29 mouse cellular contexts compared by ENCODE assay signal in genomic region chr1:19231574-19232080, GRCm38 (mm10). TPM values are rescaled to one million over a fixed set of nuclear protein-coding genes. Genes with fewer than 3 reads are reported as not detected.
DNase-seq lines count a peak whose midpoint lies in the region; ATAC-seq lines count a peak whose summit lies in the region.
"Had no signal": no experiment of that assay in that cellular context is flagged by ENCODE, and none has a peak within 500 bp of the region (broad histone marks: within the 10 kb centered on the region; RNA-seq: fewer than 3 reads in every experiment).

No protein-coding gene starts in this region.

- H3K4me2 ChIP-seq in embryonic facial prominence, embryonic 13.5 days: 0 out of 2 replicates have a peak overlapping the region, but pooled peaks have one; percentile 26
- no peak overlapping the region for H3K4me2 ChIP-seq in neural tube, embryonic 15.5 days
- peak overlapping the region; percentile 28; the same call in 1 of the 2 replicates for H3K4me2 ChIP-seq in limb, embryonic 13.5 days (replicated peaks)
- H3K4me2 ChIP-seq: forebrain, embryonic 13.5 days; heart, embryonic 13.5 days; liver, embryonic 15.5 days; lung, embryonic 14.5 days; midbrain, embryonic 12.5 days; neural tube, embryonic 13.5 days; stomach, embryonic 15.5 days had no signal

- H3K27me3 ChIP-seq in embryonic facial prominence, embryonic 13.5 days: peaks cover 83% of the 10 kb centered on the region
- H3K27me3 ChIP-seq in embryonic facial prominence, embryonic 10.5 days (replicated peaks; ENCODE audit: low read depth, poor library complexity, severe bottlenecking): peaks cover 98% of the 10 kb centered on the region
- H3K27me3 ChIP-seq in neural tube, embryonic 15.5 days (replicated peaks): peaks cover 79% of the 10 kb centered on the region
- peaks cover 86% of the 10 kb centered on the region for H3K27me3 ChIP-seq in limb, embryonic 13.5 days

- no peaks in the 10 kb centered on the region for H3K36me3 ChIP-seq in embryonic facial prominence, embryonic 13.5 days
- no peaks in the 10 kb centered on the region for H3K36me3 ChIP-seq in embryonic facial prominence, embryonic 10.5 days (replicated peaks)
- H3K36me3 ChIP-seq in neural tube, embryonic 15.5 days: no peaks in the 10 kb centered on the region
- no peaks in the 10 kb centered on the region for H3K36me3 ChIP-seq in limb, embryonic 13.5 days
- H3K36me3 ChIP-seq: heart, embryonic 13.5 days; liver, embryonic 15.5 days; midbrain, embryonic 12.5 days; neural tube, embryonic 13.5 days; stomach, embryonic 15.5 days had no signal

- H3K4me1 ChIP-seq in embryonic facial prominence, embryonic 13.5 days: peaks cover 24% of the 10 kb centered on the region; the same call in 1 of the 2 replicates
- peaks cover 18% of the 10 kb centered on the region for H3K4me1 ChIP-seq in embryonic facial prominence, embryonic 10.5 days
- peaks cover 2% of the 10 kb centered on the region for H3K4me1 ChIP-seq in neural tube, embryonic 15.5 days
- H3K4me1 ChIP-seq in limb, embryonic 13.5 days: peaks cover 25% of the 10 kb centered on the region
- H3K4me1 ChIP-seq: forebrain, embryonic 13.5 days; heart, embryonic 13.5 days; liver, embryonic 15.5 days; midbrain, embryonic 12.5 days; stomach, embryonic 15.5 days had no signal

- peak overlapping the region; percentile 71 for H3K27ac ChIP-seq in embryonic facial prominence, embryonic 13.5 days
- no peak overlapping the region for H3K27ac ChIP-seq in embryonic facial prominence, embryonic 10.5 days (replicated peaks)
- H3K27ac ChIP-seq in neural tube, embryonic 15.5 days (replicated peaks): no peak overlapping the region
- no peak overlapping the region; the same call in 1 of the 2 replicates for H3K27ac ChIP-seq in limb, embryonic 13.5 days
- H3K27ac ChIP-seq: forebrain, embryonic 13.5 days; heart, embryonic 13.5 days; layer of hippocampus, adult 2 months; left cerebral cortex, adult 2 months; liver, embryonic 15.5 days; midbrain, embryonic 12.5 days; neural tube, embryonic 13.5 days; stomach, embryonic 15.5 days had no signal

- H3K9me3 ChIP-seq in embryonic facial prominence, embryonic 13.5 days: no peaks in the 10 kb centered on the region
- no peaks in the 10 kb centered on the region for H3K9me3 ChIP-seq in embryonic facial prominence, embryonic 10.5 days
- H3K9me3 ChIP-seq in neural tube, embryonic 15.5 days (replicated peaks): no peaks in the 10 kb centered on the region
- H3K9me3 ChIP-seq in limb, embryonic 13.5 days: no peaks in the 10 kb centered on the region
- H3K9me3 ChIP-seq: forebrain, embryonic 13.5 days; heart, embryonic 13.5 days; liver, embryonic 15.5 days; midbrain, embryonic 12.5 days; neural tube, embryonic 13.5 days; stomach, embryonic 15.5 days had no signal

- ATAC-seq in embryonic facial prominence, embryonic 13.5 days (ENCODE audit: insufficient number of reproducible peaks, insufficient read depth, low FRiP score, low TSS enrichment, low read depth): no peak
- no peak for ATAC-seq in neural tube, embryonic 15.5 days (ENCODE audit: low FRiP score)
- ATAC-seq in limb, embryonic 13.5 days (ENCODE audit: low FRiP score, low read depth): peak; percentile 64; the same call in 1 of the 2 replicates
- ATAC-seq in CD4-positive, CD25-positive, alpha-beta regulatory T cell, adult 4 months: no peak
- ATAC-seq: forebrain, embryonic 13.5 days; hindbrain, embryonic 16.5 days had no signal

- no peak for DNase-seq in embryonic facial prominence, embryonic 10.5 days (ENCODE audit: low spot score)
- peak; percentile 36 for DNase-seq in neural tube, embryonic 10.5 days (ENCODE audit: extremely low spot score, low spot score)
- DNase-seq in urinary bladder, postnatal 36 days (ENCODE audit: low spot score in 2 of 2): no peak
- DNase-seq: adrenal gland, postnatal 25 days; cerebellum, adult 18-20 months; cerebellum, postnatal 14 days; gastrocnemius, postnatal 10 days; heart, postnatal 10 days; kidney, adult 18-20 months; kidney, postnatal 36 days; lung, embryonic 14.5 days; lung, postnatal 14 days; right cerebral cortex, postnatal 25 days; thymus, postnatal 25 days had no signal

- WGBS in embryonic facial prominence, embryonic 13.5 days: 12% methylated on average over 16 of the region's 16 CpGs
- 18% methylated on average over 16 of the region's 16 CpGs for whole genome bisulfite sequencing in embryonic facial prominence, embryonic 10.5 days
- 6% methylated on average over 16 of the region's 16 CpGs for WGBS in neural tube, embryonic 15.5 days
- 1% methylated on average over 16 of the region's 16 CpGs for WGBS in limb, embryonic 13.5 days

- no peak overlapping the region for H3K4me3 ChIP-seq in embryonic facial prominence, embryonic 13.5 days
- H3K4me3 ChIP-seq in embryonic facial prominence, embryonic 10.5 days: no peak overlapping the region
- no peak overlapping the region for H3K4me3 ChIP-seq in neural tube, embryonic 15.5 days (replicated peaks)
- H3K4me3 ChIP-seq in limb, embryonic 13.5 days: no peak overlapping the region
- H3K4me3 ChIP-seq: forebrain, embryonic 13.5 days; heart, embryonic 13.5 days; layer of hippocampus, adult 2 months; left cerebral cortex, adult 2 months; liver, embryonic 15.5 days; midbrain, embryonic 12.5 days; myocyte; neural tube, embryonic 13.5 days; stomach, embryonic 15.5 days had no signal

- H3K9ac ChIP-seq in embryonic facial prominence, embryonic 13.5 days: no peak overlapping the region
- H3K9ac ChIP-seq in neural tube, embryonic 15.5 days (replicated peaks): no peak overlapping the region
- H3K9ac ChIP-seq in limb, embryonic 13.5 days: no peak overlapping the region
- H3K9ac ChIP-seq: forebrain, embryonic 13.5 days; heart, embryonic 13.5 days; liver, embryonic 15.5 days; lung, embryonic 14.5 days; midbrain, embryonic 12.5 days; neural tube, embryonic 13.5 days; stomach, embryonic 15.5 days had no signal

RNA-seq across cellular contexts. Expression of gene Tfap2b, which starts 22.9 kb away (rescaled TPM):
- polyA plus RNA-seq in embryonic facial prominence, embryonic 13.5 days (2015; fragmentation: Nextera tagmentation; extraction: Ambion mirVana): 93.6 and 106 TPM in 2 replicates
- 31.5 and 38.3 TPM in 2 replicates for polyA plus RNA-seq in embryonic facial prominence, embryonic 10.5 days (2016; fragmentation: Nextera tagmentation; extraction: Ambion mirVana)
- polyA plus RNA-seq in neural tube, embryonic 15.5 days (2015; fragmentation: Nextera tagmentation; extraction: Ambion mirVana): 29.5 and 46.0 TPM in 2 replicates
- polyA plus RNA-seq in limb, embryonic 13.5 days (2015; fragmentation: Nextera tagmentation; extraction: Ambion mirVana): 57.2 and 66.0 TPM in 2 replicates
- under 1 TPM in 1 of 2 experiments, not detected in 1; 0.10 TPM for polyA plus RNA-seq in CD4-positive, CD25-positive, alpha-beta regulatory T cell, adult 4 months (2017; shearing (Covaris generic))
- polyA plus RNA-seq: intestine, embryonic 14.5 days; myocyte had no signal

Comparison
In these comparisons a context has a peak if more than half of its experiments do, and no peak if none do; other contexts are left out.
1. RNA of gene Tfap2b, which starts 22.9 kb away (polyA plus RNA-seq): 93.6 to 106 TPM in embryonic facial prominence, embryonic 13.5 days, 57.2 to 66.0 TPM in limb, embryonic 13.5 days, 29.5 to 46.0 TPM in neural tube, embryonic 15.5 days and 31.5 to 38.3 TPM in embryonic facial prominence, embryonic 10.5 days; 0.10 TPM in CD4-positive, CD25-positive, alpha-beta regulatory T cell, adult 4 months; every median in the first group is over 10 times any median in the second.